Mouse (Mus musculus): ENCODE data around the gene Il3. TPM values are rescaled to one million over a fixed set of nuclear protein-coding genes. Genes with fewer than 3 reads are reported as not detected.
A peak's percentile ranks its signal among the peaks of the same experiment; 100 is the strongest.

Il3 gene
- total RNA-seq, 2 experiments from 2014 or later = not detected

DNA sequence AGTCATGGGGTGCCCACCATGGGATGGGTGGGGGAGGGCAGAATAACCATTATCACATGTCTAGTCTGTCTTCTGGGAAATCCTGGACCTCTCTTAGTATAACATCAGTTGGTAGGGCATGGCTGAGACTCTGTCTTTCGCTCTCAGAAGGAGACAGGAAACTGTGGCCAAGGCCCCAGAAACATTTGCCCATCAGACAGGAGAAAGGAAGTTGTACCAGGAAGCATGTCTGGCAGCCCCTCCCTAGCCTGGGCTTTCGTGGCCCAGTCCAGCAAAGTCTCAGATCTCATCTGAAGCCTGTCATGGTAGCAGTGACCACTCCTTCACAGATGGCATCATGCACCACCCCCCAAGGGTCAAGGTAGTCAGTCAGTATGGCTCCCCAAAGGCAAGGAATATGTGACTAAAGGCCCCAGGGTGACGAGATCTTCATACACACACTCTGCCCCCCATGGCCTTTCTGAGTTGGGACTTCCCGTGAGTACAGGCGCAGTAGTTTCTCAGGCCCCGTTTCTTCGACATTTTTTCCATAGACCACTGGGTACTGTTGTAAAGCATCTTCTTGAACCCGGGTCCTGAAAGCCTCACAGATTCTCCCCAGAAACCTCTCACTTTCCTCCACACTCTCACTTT is 20.9 kb upstream of the Il3 start:
- DNase-seq = no peak
- intact Hi-C loops (cut with DNase I) = no loop called here

DNA sequence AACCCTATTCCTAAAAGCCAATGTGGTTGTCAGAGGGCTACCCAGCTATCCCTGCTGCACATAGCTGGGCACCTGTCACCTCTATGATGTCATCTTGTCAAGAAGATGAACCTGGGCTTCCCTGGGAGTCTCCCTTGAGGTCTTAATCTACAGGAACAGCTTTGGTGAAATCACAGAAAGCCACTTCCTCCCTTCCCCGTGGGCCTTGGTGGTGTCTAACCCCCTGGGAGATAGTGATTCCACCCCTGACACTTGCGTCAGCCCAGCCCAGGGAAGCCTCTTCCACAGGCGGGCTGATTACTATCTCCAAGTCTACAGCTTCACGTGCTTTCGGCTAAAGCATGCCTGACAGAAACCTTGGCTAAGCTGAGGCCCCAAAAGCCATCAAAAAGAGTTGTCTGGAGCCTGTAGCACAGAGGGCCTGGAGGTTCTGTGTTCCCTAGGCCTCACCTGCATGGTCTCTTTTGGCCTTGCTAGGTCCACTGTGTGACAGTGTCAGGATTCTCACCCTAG is 4.4 kb upstream of the Il3 start:
- intact Hi-C loops (cut with DNase I) = no loop called here
- DNase-seq = no peak

GRCm38 (mm10) chr11:54269191-54269896 is 2.3 kb upstream of the Il3 start:
- DNase-seq = no peak
- intact Hi-C loops (cut with DNase I) = no loop called here

DNA sequence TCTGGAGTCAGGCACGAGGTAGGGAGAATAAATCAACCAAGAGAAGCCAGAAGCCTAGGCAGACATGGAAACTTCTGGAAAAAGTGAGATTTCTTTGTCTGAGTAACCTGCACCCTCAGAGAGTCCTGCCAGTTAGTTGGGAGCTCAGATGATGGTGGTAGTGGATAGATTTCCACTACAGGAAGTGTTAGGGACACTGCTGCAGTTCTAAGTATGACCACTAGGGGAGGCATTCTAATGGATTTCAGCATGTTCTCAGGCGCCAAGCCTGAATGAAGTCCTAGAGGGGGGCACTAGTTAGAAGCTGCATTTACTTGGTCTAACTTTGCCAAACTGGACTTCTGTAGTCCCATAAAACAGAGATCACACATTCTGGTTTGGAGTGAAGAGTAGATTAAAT is 2.5 kb downstream of the Il3 start:
- intact Hi-C loops (cut with DNase I) = no loop called here
- DNase-seq = peak; percentile 54

DNA sequence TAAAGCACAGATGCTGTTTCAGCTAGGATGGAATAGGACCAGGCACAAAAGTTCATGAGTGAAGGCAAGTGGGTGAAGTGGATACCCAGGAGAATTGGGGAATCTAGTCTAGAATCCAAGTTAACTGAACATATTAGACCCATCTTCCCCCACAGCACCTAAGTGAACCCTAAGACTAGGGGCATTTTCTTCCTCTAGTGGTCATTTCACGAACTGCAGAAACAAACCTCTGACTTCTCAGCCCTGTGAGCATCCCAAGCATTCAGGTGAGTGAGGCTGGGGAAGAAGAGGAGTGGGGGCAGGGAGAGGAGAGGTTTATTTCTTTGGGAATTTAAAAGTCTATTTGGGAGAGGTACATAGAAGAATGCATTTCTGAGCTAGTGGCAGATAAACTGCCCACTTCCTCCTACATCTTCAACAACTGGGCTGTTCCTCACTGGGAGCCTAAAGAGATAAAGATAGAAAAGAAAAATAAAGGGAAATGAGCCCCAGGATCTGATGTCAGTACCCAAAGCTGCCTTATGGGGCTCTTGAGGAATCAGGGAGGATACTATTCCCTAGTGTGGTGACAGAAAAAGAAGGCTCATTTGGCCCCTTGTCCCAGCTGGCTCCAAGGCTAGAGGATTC is 3.6 kb downstream of the Il3 start:
- DNase-seq = no peak
- intact Hi-C loops (cut with DNase I) = no loop called here

DNA sequence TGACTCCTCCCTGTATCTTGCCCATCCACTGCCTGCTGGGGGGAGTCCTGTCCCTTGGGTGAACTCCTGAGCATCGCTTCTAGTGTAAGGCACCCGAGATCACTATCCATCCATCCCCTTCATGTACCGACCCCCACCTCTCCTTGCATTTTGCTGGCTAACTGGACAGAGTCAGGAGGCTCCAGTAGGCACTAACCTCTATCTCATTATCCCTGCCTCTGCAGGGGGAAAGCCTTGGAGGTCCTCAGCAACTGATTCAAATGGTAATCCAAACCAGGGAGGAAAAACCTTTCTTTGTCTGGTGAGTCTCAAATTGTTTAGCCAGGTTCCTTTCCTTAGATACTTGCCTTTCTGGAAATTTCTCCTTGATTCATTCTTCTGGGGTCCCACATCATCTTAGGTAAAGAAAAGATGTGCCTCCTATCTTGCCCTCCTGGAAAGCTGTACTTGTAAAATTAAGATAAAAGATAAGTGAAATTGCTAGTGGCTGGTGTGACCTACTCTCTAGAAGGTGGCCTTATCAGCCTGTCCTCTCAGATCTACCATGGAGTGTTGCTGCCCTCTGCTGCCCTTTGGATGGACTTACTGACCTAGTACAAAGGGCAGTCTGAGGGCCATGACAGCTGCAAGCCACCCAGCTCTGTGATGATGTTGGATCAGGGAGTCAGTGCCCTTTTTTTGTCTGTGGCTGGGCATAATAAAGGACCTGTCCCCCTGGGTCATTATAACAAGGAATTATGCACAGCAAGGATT is 10.3 kb downstream of the Il3 start:
- DNase-seq = peak; percentile 85
- intact Hi-C loops (cut with DNase I) = loop anchor here (5.0 to 10.0 kb wide), 3 partner anchors 132 to 1058 kb away; no protein-coding TSS in a partner anchor

DNA sequence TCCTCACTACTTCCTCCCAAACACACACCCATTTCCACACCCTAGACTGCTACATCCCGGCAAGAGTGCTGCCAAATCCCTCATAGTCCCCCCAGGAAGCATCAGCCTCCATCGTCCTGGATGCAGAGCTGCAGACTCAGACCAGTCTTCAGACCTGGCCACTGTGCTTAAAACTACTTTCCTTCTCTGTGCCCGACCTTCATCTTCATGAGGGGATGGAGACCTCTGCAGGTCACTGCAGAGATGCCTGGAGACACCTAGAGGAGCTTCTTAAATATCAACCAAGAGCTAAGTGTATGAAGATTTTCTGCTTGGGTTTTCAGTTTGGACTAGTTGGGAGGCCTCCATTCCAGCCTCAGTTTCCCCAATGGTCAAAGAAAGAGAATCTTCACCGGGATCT is 13.0 kb downstream of the Il3 start:
- intact Hi-C loops (cut with DNase I) = loop anchor here (10.0 kb wide), 2 partner anchors 129 to 1061 kb away; no protein-coding TSS in a partner anchor
- peak; percentile 15 for DNase-seq

DNA sequence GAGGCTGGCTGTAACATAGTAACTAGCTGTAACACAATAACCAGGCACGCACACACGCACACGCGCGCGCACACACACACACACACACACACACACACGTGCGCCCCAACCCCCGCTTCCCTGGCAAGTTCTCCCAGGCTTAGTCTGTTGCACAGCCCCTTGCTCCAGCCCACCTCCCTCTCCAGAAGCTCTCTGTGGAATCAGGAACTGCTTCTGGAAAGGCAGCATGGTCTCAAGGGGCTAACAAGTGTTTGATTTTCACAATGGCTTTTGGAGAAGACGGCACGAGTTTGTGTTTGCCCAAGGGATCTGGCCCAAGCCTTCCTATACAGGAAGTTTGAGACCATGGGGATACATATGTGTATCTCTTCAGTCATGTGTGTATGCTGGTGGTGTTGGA is 16.5 kb downstream of the Il3 start:
- intact Hi-C loops (cut with DNase I) = loop anchor here (10.0 kb wide), 2 partner anchors 126 to 1064 kb away; no protein-coding TSS in a partner anchor
- DNase-seq = no peak

DNA sequence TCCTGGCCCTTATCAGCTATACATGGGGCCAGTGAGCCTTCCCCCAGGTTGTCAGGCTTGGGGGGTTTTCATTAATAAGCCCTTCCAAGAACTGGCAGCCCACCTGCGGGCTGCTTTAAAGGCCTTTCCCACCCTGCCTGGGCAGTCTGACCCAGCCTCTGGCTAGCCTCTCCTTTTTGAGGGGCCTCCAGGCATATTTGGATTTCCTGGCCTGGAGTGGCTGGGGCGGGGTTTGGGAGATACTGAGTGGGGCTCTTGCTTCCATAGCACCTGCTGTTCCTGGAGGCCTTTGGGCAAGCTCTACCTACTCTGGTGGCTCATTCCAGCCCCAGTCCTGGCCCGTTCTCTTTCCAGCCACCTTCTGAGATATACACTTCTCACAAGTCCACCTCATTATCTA is 17.3 kb downstream of the Il3 start:
- intact Hi-C loops (cut with DNase I) = loop anchor here (10.0 kb wide), 2 partner anchors 125 to 1065 kb away; no protein-coding TSS in a partner anchor
- no peak for DNase-seq

- intact Hi-C loops (cut with DNase I) = no loop called here
- DNase-seq = no peak
These were observed 17.9 kb downstream of the Il3 start, which contains the start of gene Csf2 for GRCm38 (mm10) chr11:54248940-54249717. Gene Csf2 (minus strand): TSS chr11:54249667.

DNA sequence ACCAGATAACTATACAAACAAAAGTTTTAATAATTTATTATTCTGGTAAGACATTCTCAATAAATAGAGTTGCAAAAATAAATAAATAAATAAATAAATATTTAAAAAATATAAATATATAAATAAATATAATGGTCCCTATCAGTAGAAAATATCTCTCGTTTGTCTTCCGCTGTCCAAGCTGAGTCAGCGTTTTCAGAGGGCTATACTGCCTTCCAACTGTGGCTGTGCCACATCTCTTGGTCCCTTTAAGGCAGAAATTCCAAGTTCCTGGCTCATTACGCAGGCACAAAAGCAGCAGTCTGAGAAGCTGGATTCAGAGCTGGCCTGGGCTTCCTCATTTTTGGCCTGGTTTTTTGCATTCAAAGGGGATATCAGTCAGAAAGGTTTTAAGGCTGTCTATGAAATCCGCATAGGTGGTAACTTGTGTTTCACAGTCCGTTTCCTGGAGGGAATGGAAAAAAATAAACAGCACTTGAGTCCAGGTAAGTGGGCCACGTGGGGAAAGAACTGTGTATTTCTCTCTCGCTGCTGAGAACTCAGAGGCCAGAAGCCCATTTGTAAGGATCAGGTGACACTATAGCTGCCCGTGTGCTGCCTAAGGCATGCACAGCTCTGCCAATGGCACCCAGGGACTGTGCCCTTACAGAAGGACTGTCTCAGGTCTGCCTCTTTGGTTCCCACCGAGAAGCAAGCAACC is 19.7 kb downstream of the Il3 start:
- no peak for DNase-seq
- intact Hi-C loops (cut with DNase I) = no loop called here

DNA sequence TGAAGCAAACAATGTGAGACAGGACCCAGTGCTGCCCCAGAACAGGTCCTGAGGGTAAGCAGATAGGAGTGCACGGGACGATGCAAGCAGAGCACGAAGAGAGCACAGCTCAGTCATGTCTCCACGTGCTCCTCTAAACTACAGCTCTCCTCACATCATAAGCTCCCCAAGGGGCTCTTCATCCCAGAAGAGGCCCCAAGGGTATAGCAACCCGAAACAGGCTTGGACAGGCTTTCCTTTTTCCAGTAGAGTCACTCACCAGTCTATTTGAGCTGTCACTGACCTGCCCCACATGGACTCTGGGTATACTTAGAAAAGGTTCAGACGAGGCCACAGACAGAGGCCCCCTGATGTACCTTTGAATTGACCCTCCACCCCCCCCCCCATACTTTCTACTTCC is 22.6 kb downstream of the Il3 start:
- intact Hi-C loops (cut with DNase I) = no loop called here
- DNase-seq = no peak

DNA sequence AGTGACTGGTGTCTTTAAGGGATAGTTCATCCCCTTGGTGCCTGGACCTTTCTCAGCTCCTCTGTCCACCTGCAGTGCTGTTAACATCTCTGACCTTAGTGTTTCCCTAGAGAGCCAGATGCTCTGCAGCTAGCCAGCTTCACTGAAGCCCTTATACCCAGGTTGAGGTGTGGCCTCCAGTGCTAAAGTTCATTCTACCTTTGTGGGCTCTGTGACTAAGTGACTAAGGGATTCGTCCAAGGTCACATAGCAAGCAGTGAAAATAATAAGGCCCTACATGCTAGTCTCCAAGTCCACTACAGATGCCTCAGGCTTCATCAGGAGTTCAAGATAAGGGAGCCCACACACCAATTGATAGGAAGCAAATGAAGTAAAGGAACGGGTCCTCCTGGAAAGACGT is 24.6 kb downstream of the Il3 start:
- intact Hi-C loops (cut with DNase I) = no loop called here
- no peak for DNase-seq

DNA sequence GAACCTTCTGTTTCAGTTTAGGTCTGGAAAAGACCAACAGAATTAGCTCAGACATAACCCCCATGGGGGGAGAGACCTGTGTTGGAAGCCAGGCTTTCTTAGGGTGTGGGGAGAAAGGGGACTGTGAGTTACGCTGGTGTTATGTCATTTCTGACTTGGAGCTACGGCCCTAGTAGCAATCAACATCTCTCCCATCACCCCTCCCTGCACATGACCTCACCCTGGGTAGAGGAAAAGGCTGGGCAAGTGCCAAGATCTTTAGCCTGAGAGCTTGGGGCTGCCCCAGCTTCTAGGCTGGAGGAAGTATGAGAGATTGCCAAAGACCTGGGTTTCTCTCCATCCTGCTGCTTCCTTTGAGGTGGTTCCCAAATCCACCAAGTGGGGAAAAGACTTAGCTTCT is 30.1 kb downstream of the Il3 start:
- intact Hi-C loops (cut with DNase I) = no loop called here
- peak; percentile 29 for DNase-seq

DNA sequence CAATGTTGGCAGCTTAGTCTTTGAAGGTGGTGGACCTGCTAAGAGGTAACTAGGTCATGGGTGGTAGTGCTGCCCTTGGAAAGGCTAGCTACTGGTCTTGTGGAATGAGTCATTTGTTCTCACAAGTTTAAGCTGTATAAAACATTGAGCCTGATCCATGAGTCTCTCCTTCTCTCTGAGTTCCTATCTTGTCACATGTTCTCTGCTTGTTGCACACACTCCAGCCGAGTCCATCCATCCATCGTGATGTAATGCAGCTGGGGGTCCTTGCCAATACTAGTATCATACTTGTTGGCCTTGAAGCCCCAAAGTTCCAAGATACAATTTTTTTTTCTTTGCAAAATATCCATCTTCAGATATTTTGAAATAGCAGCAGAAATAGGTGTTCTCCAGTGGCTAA is 39.6 kb downstream of the Il3 start:
- no peak for DNase-seq
- intact Hi-C loops (cut with DNase I) = no loop called here

- intact Hi-C loops (cut with DNase I) = no loop called here
- no peak for DNase-seq
These were observed 42.5 kb downstream of the Il3 start for GRCm38 (mm10) chr11:54224475-54224986.

DNA sequence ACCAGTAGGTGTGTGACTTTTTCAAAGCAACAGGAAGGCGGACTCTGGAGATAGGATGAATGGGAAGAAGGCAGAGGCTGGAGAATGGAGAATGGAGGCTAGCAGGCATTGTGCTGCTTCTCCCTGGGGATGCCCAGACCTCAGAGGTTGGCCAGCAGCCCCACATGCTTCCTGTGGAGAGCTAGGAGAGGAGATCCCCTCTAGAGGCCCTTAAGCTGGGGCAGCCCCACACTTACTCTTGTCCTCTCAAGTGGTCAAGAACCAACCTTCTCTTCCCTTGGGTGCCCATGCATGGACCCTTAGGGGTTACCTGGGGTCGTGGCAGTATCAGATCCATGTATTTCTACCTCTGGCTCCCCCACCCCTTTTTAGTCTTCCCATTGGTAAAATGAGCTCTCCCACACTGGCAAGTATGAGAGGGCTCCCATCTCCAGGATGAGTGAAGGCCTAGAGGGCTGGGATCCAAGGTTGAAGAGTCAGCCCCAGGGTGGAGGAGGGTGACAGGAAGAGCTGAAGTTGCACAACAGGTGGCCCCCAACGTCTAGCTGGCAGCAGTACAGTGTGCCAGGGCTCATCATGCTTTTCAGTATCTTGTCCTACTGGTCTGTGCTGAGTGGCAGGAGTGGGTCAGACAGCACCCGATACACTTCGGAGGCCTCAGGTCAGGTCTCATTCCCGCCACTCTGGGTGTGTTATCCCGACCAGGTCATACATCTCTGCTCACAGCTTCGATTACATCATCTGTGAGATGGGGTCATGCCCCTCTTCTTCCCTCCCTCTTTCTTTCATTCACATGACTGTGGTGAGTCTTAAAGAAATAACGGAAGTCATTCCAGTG is 43.2 kb downstream of the Il3 start:
- intact Hi-C loops (cut with DNase I) = no loop called here
- DNase-seq = no peak
